Mouse (Mus musculus): Measurements from ENCODE around the gene Rabl6. TPM values are rescaled to one million over a fixed set of nuclear protein-coding genes. Genes with fewer than 3 reads are reported as not detected.

Rabl6 gene
- total and polyA plus RNA-seq, 3 experiments, result 34.6 to 62.0 (median 55.7) TPM

- H3K4me1 ChIP-seq (ENCODE audit: control insufficient read depth in 1 of 2, insufficient read depth in 2 of 2), result peaks cover 9 to 35% of the 10 kb centered on the region in 2 experiments; a peak in 3 of 4 replicates
- H3K9me3 ChIP-seq (replicated peaks; ENCODE audit: low read length), result peaks cover 39% of the 10 kb centered on the region
- no peaks in the 10 kb centered on the region for H3K27me3 ChIP-seq (replicated peaks)
These were observed 29.3 kb downstream of the Rabl6 start for GRCm38 (mm10) chr2:25578796-25579736.

DNA sequence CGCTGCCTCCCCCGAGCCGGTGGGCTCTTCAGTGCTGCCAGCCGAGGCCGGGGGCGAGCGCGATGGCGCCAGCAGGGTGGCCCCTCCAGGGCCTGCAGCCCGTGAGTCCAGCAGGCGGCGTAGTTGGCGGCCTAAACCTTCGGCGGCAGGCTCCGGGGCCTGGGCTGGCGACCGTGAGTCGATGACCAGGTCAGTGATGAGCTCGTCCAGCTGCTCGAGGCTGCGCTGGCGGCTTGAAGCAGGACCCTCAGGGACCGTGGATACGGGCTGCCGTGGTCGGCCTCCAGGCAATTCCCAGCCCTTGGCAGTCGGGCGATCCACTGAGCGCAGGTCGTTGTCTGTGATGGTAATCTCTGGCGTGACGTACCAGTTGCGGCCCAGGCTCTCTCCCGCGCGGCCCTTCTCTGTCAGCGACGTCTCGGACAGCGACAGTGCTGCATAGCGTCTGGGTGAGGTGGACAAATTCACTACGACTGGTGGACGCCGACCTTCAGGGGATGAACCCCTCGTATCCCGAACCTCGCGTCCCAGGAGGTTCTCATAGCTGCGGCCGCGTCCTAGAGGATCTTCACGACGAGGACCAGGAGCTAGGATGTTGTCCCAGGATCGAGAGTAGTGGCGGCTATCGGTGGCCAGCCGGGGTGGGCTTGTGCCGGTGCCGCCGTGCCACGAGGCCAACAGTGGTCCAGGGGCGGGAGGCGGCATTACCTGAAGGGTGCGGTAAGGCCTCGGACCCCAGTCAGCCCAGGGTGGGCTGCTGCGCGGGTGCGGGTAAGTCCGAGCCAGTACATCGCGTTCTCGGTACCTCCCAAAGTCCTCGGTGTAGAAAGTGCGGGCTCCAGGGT, 30.1 kb downstream of the Rabl6 start:
- no peak for DNase-seq (ENCODE audit: extremely low read depth)
- in situ Hi-C loops (cut with MboI; ENCODE audit: low pct_ligation_motif_present, low pct_unique_long_range_greater_than_20kb, low sequenced_read_pairs) (no loop called here), dilution Hi-C loops (cut with MboI; ENCODE audit: extremely low pct_ligation_motif_present, extremely low pct_unique_long_range_greater_than_20kb, low sequenced_read_pairs) (no loop called here)
- H3K4me2 ChIP-seq (ENCODE audit: insufficient read depth, low read depth, poor library complexity, severe bottlenecking), result no peak overlapping the region
- H3K9me3 ChIP-seq (replicated peaks; ENCODE audit: low read length), result peaks cover 39% of the 10 kb centered on the region
- peaks cover 9 to 42% of the 10 kb centered on the region in 2 experiments; a peak in 3 of 4 replicates for H3K4me1 ChIP-seq (ENCODE audit: control insufficient read depth in 1 of 2, insufficient read depth in 2 of 2)
- peaks cover 19 to 54% of the 10 kb centered on the region in 2 experiments for H3K36me3 ChIP-seq (replicated peaks in 1 of 2; ENCODE audit: control insufficient read depth in 1 of 2, insufficient read depth in 1 of 2, low read length in 1 of 2)
- H3K27ac ChIP-seq (ENCODE audit: insufficient read depth, low read depth), result no peak overlapping the region
- no peaks in the 10 kb centered on the region for H3K79me2 ChIP-seq (replicated peaks; ENCODE audit: control insufficient read depth, extremely low read depth, insufficient read depth, poor library complexity, severe bottlenecking)
- peak overlapping the region in 1 of 3 experiments; percentile 19 for H3K4me3 ChIP-seq (replicated peaks in 1 of 3; ENCODE audit: low read depth in 2 of 3, low read length in 2 of 3, poor library complexity in 1 of 3)
- H3K27me3 ChIP-seq (replicated peaks), result no peaks in the 10 kb centered on the region
- TF ChIP-seq RAD21 (IDR thresholded peaks at IDR 0.05; ENCODE audit: low read depth, low read length), result no peak
- TF ChIP-seq EP300 (IDR thresholded peaks at IDR 0.05; ENCODE audit: low read length), result no peak
- no peak for TF ChIP-seq MEF2A (IDR thresholded peaks at IDR 0.05; ENCODE audit: borderline replicate concordance, low read depth, low read length)
- TF ChIP-seq PAX5 (IDR thresholded peaks at IDR 0.05; ENCODE audit: low read length), result no peak
- no peak for TF ChIP-seq ZNF384 (IDR thresholded peaks at IDR 0.05; ENCODE audit: low read depth, low read length)
- no peak for TF ChIP-seq CTCF (conservative IDR thresholded peaks at IDR 0.05 in 1 of 2, IDR thresholded peaks at IDR 0.05 in 1 of 2; ENCODE audit: low read depth in 2 of 2, low read length in 2 of 2)
- TF ChIP-seq CHD1 (IDR thresholded peaks at IDR 0.05; ENCODE audit: low read depth, low read length), result no peak
- no peak for TF ChIP-seq BHLHE40 (IDR thresholded peaks at IDR 0.05; ENCODE audit: low read depth, low read length)
- no peak for TF ChIP-seq MAX (IDR thresholded peaks at IDR 0.05; ENCODE audit: low read length)
- TF ChIP-seq NELFE (IDR thresholded peaks at IDR 0.05; ENCODE audit: low read depth, low read length), result no peak
- TF ChIP-seq SIN3A (IDR thresholded peaks at IDR 0.05; ENCODE audit: low read length), result no peak
- no peak for TF ChIP-seq ETS1 (conservative IDR thresholded peaks at IDR 0.05; ENCODE audit: low read depth, low read length)
- TF ChIP-seq MXI1 (IDR thresholded peaks at IDR 0.05; ENCODE audit: low read depth, low read length), result no peak
- TF ChIP-seq ZC3H11A (IDR thresholded peaks at IDR 0.05; ENCODE audit: low read depth, low read length), result no peak
- H3K9ac ChIP-seq (ENCODE audit: insufficient read depth, low read depth), result no peak overlapping the region

More at GRCm38 (mm10) chr2:25578796-25579736, 29.3 kb downstream of the Rabl6 start:
- DNase-seq (ENCODE audit: extremely low read depth), result no peak
- Histone ChIP-seq H3K9ac (ENCODE audit: insufficient read depth, low read depth) (no peak overlapping the region), H3K79me2 (replicated peaks; ENCODE audit: control insufficient read depth, extremely low read depth, insufficient read depth, poor library complexity, severe bottlenecking) (no peaks in the 10 kb centered on the region), H3K4me3 (replicated peaks in 1 of 3; ENCODE audit: low read depth in 2 of 3, low read length in 2 of 3, poor library complexity in 1 of 3) (peak overlapping the region in 1 of 3 experiments; percentile 19), H3K36me3 (replicated peaks in 1 of 2; ENCODE audit: control insufficient read depth in 1 of 2, insufficient read depth in 1 of 2, low read length in 1 of 2) (peaks cover 26 to 59% of the 10 kb centered on the region in 2 experiments), H3K4me2 (ENCODE audit: insufficient read depth, low read depth, poor library complexity, severe bottlenecking) (no peak overlapping the region), H3K27ac (ENCODE audit: insufficient read depth, low read depth) (no peak overlapping the region)
- in situ Hi-C loops (cut with MboI; ENCODE audit: low pct_ligation_motif_present, low pct_unique_long_range_greater_than_20kb, low sequenced_read_pairs) (no loop called here), dilution Hi-C loops (cut with MboI; ENCODE audit: extremely low pct_ligation_motif_present, extremely low pct_unique_long_range_greater_than_20kb, low sequenced_read_pairs) (no loop called here)
- TF ChIP-seq TCF12 (IDR thresholded peaks at IDR 0.05; ENCODE audit: low read depth, low read length), result no peak
- TF ChIP-seq E2F4 (IDR thresholded peaks at IDR 0.05; ENCODE audit: insufficient replicate concordance, low read depth, low read length), result no peak
- no peak for TF ChIP-seq POLR2A (IDR thresholded peaks at IDR 0.05; ENCODE audit: low read depth, low read length)
- no peak for TF ChIP-seq NRF1 (IDR thresholded peaks at IDR 0.05; ENCODE audit: low read depth, low read length)
- no peak for TF ChIP-seq TBP (conservative IDR thresholded peaks at IDR 0.05; ENCODE audit: low read depth, low read length)
- no peak for TF ChIP-seq POLR2AphosphoS2 (IDR thresholded peaks at IDR 0.05; ENCODE audit: low read depth, low read length)
- TF ChIP-seq JUND (conservative IDR thresholded peaks at IDR 0.05; ENCODE audit: low read depth, low read length), result no peak
- TF ChIP-seq MYC (IDR thresholded peaks at IDR 0.05; ENCODE audit: low read depth, low read length), result no peak
- TF ChIP-seq RAD21 (IDR thresholded peaks at IDR 0.05; ENCODE audit: low read depth, low read length), result no peak
- TF ChIP-seq ZNF384 (IDR thresholded peaks at IDR 0.05; ENCODE audit: low read depth, low read length), result no peak
- no peak for TF ChIP-seq EP300 (IDR thresholded peaks at IDR 0.05; ENCODE audit: low read length)

Data from CH12.LX (cell line).